Mouse (Mus musculus): Measurements from ENCODE around the gene Pecr.

Pecr gene

DNA sequence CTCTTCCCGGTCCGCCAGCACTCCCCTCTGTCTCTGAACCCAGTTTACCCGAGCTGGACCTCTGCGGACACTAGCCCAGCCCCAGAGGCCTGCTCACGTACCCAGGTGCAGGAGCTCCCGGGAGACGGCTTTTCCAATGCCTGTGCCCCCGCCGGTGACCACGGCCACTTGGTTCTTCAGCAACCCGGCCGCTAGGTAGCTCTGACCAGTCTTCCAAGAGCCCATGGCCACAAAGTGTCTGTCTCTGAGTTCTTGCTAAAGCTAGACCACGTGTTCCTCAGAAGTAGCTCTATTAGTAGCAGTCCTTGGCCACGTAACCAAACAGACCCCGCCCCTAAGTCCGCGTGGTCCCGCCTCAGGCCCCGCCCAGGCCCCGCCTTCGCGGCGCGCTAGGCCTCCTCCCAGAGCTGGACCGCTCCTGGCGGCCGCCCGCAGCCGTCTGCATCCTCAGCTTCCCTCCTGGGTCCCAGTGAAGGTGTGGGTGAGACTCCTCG, at the start of gene Pecr, which contains the start of gene Tmem169:
Gene Pecr, minus strand, starts transcription at position 323 of the 494 bp plus-strand sequence.
Gene Tmem169, plus strand, starts transcription at position 378 of the 494 bp plus-strand sequence.
- peak; percentile 96 for DNase-seq

DNA sequence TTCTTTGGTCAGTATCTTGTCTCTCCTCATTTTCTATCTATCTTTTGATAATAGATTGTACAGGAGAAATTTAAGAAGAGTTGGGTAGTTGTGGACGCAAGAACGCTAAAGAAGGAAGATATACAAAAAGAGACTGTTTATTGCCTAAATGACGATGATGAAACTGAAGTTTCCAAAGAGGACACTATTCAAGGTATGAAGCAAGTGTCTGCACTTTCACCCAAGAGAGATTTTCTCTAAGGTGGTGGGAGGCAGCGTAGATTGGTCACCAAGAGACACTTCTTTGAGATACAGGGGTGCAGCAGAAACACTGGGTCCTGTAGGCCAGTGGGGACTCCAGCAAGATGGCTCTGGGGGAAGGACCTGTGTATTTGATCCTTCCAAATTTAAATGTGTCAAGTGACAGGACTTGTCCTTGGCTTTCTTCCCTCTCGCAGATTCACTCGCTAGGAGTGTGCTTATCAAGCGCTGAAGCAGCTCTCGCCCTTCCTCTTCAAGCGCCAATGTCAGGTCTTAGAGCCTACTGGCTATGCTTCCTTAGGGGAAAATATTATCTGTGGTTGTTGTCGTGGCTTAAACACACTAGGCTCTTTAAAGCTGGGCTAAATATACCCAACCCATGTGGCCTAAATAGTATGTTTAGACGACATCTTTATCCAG, 42.2 kb upstream of the Pecr start:
- DNase-seq = no peak

DNA sequence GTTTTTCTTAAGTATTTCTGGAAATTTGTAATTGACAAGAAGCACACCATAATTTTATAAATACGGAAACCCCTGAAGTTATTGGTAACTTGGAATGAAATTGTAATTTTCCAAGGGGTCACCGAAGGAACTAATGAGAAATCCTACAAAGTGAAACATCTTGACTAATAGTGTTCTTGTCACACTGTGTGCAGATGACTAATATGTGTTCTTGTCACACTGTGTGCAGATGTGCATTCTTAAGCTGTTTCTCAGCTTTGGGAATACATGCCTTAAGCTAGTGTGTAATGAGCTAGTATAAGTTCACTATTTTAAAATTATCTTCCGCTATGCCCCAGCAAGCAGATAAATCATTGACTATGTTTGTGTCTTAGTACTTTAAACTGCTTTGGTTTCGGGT, 39.1 kb upstream of the Pecr start:
- no peak for DNase-seq

DNA sequence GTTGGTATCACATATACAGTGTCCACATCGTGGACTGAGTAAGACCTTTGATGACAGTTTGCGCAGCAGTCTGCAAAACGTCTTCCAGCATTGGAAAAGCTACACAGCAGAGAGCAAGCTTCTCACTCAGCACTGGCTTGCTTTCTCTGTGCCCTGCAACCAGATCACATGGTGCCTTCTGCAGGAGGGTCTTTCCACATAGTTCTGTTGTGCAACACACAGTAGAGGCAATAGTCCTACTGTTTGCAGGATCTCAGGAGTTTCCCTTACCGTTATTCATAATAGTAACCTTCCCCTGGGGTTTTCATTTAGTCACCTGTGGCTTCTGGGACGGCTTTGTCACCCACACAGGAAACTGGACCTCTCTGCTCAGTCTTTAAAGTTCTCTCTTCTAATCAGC, 36.6 kb upstream of the Pecr start:
- no peak for DNase-seq

DNA sequence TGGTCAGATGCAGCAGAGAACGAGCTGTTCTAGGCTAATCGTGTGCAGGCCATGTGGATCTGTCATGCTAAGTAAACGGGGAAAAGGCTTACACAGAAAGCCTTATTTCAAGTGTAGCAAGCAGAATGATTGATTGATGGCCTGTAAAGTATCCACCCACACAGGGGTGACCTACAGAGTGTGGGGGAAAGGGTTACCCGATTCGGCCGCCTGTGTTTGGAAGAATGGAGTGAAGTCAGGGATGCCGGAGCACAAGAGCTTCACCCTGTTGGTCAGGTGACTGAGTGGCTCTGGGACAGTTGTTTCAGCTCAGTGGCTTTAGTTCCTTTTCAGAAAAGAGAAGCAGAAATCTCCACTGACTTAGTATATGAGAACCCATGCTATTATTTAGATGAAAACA, 32.8 kb upstream of the Pecr start:
- no peak for DNase-seq

DNA sequence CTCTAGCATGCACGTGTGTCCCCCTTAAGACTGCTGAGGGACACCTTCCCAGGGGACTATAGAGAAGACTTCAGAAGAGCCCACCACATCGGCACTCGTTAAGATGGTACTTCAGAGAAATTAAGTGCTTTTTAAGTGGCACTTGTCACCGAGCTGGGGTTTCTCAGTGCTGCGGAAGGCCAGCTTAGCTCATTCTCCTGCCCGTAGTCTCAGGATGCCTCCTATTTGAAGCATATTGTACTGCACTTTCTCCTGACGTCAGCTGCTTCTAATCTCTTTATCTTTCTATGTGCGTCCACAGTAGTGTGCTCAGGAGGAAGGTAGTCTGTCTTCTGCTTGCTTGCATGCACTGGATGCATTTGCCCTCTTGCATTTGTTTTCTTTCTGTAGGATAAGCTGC, 32.3 kb upstream of the Pecr start:
- DNase-seq = no peak

DNA sequence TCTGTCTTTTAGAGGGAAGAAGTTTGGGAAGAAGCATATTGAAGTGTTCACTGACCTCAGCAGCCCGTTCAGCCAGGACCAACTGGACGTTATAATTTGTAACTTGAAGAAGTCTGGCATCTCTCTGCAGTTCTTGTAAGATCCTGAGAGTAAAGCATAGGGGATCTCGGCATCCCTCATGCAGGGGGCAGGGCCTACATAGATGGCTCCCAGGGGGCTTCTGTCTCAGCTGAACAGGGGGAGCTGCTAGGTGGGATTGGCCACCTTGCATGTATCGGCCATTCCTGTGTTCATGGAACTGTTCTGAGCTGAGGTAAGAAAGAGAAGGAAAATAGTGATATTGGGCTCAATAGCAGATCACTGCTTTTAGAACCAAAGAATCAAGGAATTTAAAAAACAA, 31.3 kb upstream of the Pecr start:
- no peak for DNase-seq

DNA sequence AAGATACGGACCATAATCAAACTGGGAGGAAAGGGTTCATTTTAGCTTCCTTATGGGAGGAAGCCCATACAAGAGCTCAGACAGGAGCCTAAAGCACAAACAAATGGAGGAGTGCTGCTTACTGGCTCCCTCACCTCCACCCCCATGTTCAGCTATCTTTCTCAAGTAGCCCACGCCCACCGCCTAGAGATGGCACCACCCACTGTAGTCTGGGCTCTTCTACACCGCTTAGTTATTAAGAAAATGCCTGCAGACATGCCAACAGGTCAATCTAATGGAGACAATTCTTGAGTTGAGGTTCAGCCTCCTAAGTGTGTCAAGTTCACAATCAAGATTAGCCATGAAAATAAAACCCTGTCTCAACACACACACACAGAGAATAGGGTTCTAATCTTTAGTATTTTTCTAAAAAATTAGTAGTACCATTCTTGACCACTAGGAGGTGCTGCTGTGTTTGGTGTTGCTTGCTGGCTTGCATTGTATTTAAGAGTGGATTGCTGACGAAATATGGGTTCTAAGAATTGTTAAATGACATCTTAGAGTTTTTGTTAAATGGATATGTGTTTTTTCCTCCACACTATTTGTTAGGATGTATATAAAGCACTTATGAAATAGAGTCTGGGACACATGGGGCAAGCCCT, 29.4 kb upstream of the Pecr start:
- peak; percentile 78 for DNase-seq

DNA sequence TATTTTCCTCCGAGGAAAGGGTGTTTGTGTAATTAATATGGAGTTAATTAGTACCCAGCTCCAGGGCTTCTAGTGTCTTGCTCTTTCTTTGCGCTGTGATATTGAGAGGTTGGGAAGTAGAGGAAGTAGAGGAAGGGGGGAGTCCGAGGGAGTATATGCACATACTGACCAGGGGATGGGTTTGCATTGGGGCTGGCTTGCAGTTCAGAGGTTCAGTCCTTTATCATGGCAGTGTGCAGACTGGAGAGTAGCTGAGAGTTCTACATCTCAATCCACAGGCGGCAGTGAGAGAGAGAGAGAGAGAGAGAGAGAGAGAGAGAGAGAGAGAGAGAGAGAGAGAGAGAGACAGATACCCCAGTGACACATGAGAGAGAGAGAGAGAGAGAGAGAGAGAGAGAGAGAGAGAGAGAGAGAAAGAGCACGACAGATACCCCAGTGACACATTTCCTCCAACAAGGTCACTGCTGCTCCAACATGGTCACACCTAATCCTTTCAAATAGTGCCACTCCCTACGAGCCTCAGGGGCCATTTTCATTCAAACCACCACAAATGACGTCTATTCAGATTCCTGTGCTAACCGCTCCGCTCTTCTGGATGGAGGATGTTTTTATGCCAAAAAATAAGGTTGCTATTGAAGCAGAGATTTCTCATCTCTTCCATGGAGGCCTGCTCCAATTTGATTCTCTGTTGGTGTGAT, 28.7 kb upstream of the Pecr start:
- DNase-seq = no peak

DNA sequence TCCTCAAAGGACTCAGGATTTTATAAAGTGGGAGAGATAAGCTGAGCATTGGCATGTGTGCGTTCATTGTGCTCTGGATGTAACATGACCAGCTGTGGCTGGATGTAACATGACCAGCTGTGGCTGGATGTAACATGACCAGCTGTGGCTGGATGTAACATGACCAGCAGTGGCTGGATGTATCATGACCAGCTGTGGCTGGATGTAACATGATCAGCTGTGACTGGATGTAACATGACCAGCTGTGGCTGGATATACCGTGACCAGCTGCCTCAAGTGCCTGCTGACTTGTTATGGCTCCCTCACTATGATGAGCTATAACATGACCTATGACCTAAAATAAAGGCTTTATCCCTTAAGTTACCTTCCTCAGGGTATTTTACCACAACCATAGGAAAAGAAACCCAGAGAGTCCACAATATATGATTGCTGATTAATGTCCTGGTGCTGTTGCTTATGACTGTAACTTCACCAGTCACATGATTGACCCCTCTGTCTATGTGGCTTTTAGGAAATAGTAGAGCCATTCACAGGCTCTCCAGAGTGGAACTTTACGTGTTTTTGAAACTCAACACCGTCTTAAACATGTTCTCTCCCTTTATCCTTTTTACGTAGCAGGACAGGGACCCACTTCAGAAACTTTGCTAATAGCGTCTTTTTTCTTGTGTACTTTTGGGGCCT, 25.8 kb upstream of the Pecr start:
- DNase-seq = no peak

DNA sequence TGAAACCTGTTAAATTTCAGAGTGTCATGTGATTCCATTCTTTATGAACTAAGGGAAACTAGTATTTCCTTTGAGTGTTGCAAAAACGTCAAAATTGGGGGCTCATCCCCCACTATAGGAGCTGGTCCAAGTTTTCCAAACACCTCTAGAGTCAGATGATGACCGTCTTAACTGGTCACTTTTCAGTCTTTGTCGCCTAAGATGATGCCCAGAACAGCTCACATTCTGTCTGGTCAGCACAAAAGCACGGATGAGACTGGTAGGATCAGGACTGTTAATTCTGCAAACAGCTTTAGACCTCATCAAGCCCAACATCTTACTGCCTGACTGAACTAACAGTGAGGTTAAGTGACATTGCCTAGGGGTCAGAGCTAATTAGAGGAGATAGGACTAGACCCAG, 24.8 kb upstream of the Pecr start:
- DNase-seq = no peak

DNA sequence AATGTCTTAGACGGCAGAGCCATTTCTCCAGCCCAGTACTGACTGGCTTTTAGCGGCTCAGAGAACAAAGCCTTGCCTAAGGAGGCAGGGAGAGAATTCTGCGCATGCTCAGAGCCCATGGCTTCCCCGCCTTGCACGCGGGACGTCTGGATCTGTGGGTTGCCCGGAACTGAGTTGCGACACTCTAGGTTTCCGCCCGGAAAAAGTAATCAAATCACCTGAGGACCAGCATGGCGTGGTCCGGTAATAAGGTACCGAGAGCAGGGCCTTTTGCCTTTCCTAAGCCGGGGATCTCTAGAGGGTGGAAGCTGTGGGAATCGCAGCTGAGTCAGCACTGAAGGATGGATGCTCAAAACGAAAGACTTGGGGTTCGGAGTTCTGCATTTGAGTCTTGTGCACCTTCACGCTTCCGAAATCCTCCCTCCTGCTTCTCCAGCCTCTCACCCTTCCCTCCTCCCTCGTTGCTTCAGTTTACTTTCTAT, 23.2 kb upstream of the Pecr start, which contains the start of gene Xrcc5:
Gene Xrcc5, plus strand, starts transcription at position 105 of the 482 bp plus-strand sequence.
- DNase-seq = peak; percentile 96

DNA sequence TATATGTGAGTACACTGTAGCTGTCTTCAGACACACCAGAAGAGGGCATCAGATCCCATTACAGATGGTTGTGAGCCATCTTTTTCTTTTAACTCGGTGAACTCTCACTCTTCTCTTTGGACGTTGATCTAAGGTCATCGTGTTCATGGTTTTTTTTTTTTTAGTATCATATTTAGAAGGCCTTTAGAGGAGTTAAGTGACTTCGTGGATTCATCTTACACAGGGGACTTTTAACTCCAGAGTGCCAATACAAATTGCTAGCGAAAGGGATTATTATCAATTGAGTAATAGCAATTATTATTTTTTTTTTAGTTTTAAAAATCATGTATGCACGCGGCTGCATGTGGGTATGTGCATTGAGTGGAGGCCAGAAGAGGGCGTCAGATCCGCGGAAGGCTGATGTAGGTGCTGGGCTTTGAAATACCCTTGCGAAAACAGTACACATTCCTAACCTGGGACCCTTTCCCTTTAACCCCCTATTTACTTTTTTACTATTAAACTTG, 22.6 kb upstream of the Pecr start:
- DNase-seq = no peak

DNA sequence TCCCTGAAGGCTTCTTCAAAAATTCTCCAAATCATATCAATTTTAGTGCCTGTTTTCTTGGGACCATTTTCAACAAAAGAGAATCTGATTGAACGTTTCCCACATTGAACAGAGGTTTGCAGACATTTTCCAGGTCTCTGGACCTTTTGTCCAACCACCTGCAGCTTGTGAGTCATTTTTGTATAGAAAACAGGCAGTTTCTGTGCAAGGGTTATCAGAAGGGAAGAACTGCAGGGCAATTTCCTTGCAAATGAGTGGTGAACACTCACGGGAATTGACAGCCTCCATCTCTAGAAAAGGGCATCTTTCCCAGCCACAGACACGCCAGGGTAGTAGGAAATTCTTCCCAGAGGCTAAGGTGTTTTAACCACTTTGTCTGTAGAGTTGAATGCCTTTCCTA, 22.1 kb upstream of the Pecr start:
- no peak for DNase-seq

DNA sequence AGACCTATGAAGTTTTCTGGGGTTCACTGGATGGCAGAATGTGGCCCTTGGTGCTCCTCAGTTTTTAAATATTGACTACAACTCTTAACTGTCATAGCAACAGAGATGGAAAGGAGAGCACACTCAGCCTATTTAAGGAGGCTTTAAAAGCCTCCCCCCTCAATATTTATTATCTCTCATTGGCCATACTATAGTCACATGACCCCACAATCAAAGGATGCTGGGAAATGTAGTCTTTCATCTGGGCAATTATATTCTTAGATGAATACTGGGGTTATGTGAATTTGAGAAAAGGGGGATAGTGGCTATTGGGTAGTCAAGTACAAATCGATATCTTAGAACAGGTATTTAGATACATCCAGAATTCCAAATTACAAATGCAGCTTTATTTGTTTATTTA, 17.7 kb upstream of the Pecr start:
- no peak for DNase-seq

DNA sequence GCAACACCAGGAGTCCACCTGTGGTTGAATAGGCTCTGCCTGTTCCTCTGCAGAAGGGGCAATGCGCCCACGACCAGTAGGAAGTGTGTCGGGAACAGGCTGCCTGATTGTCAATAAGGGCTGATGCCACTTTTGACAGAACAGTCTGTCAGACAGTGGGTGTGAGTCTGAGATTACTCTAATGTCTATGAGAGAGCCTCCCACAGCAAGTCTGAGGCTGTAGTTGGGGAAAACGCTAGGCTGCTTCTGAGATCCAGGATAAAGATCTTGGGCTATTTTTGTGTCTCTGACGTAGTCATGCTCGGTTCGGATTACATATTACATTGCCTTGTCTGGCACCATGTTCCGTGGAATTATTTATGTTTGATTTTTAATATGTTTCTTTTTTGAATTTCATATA, 11.6 kb upstream of the Pecr start:
- no peak for DNase-seq

DNA sequence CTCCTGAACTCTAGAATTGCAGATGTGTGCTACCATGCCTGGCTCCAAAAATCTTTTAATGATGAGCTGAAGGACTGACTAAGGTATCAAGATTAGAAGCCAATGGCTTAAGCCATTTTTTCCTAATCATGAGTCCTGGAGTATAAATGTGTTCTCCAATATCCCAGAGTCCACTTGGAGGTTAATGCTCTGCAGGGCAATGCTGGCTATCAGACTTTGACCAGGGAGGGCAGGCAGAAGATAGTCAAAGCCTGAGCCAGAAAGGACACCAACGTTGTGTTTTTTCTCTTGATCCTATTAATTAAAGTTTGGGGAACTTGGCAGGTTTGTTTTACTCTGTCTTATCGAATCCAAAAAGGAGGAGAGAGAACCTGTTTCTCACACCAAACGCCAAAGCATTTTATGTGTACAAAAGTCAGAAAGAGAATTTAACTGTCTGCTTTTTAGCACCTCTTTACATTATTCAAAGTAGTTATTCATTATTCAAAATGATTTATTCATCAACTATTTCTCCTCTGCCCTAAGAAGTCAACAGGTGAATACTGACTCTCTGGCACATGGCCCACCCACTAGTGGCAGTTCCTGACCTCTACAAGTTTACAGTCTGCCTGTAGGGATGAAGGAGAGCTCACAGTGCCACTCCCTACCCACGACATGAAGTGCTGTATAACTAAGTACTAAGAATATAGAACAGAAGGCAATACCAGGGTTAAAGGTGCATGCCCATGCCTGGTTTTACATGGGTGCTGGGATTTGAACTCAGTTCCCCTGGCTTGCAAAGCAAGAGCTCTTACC, 10.0 kb upstream of the Pecr start:
- DNase-seq = no peak

DNA sequence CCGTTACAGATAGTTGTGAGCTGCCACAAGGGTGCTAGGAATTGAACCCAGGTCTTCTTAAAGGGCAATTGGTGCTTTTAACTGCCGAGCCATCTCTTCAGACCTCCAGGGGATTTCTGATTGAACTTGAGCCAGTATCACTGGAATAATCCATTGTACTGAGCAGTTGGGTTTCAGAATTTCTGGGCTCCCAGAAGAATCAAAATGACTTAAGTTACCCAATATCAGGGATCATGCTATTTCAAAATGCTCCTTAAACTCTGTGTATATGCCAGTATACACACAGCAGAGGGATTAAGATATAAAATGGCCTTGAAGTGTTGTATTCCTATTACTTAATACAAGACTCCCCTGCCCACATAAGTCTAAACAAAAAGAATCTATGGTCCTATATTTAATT, 7.8 kb upstream of the Pecr start:
- no peak for DNase-seq

DNA sequence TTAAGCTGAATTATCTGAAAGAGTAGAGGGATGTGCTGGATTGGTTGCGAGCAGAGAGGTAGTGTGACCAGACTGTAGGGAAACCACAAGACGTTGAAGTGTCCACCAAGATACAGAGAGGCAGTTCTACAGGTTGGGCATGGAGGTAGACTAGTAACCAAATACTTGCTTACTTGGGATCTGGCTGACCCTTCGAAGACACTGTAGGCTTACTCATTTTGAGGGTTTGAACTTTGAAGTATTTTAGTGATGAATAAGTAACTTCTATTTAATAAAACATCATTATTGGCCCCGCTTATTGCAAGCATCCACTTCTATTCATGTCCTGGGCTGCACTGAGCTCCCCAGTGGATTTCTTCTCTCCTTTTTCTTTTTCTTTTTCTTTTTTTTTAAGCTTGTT, 7.3 kb upstream of the Pecr start:
- DNase-seq = no peak

DNA sequence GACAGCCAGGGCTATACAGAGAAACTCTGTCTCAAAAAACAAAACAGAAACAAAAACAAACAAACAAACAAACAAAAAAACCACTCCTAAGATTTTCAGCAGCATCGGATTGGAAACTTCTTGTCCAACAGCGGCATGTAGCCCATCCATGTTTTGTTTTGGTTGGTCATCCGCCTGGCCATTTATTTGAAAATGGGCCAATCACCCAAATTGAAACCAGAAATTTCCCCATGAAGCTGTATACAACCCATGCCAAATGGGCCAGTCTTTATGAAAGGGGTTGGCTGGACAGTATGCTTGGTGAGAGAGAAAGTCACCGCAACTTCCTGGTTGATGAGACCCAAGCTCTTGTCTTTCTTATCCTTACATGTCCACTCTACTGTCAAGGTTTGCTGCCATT, 6.8 kb upstream of the Pecr start:
- DNase-seq = no peak

DNA sequence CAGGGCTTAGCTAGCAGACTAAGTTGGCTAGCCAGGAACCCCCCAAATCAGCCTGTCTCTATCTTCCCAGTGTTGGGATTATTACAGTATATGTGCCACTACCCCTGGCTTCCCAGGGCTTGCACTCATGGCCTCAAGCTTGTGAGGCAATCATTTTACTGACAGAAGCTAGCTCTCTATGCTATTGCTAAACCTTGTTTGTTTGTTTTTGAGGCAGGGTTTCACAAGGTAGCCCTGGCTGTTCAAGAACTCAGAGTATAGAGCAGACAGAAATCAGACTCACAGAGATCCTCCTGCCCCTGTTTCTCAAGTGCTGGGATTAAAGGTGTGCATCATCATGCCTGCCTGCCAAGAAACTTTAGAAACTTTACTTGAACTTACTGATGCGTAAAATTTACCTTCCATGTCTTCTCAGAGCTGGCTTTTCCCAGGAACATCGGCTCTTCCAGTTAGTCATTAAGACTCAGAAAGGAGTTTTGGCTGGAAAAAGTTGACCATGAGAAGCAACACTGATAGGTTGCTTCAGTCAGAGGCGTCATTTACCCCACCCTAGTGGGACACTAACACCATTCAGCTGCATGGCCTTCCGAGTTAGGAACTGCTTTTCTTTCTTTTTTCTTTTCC, 4.5 kb upstream of the Pecr start:
- no peak for DNase-seq

DNA sequence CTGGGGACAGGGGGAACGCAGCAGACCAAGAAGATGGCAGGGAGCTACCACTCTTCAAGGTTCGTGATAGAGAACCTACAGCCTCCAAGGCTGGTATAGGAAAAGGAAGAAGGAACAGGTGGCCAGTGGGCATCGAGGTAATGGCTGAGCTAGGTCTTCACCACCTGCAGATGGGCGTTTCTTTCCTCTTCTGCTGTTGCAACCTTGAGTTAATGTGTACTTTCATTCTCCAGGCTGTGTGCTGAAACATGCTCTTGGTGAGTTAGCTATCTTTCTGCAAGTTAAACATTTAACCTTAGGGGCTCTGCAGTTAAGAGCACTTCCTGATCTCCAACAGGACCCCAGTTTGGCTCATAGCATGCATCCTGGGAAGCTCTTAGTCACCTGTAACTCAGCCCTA, 3.8 kb upstream of the Pecr start:
- no peak for DNase-seq

Data from cerebellum, adult 9-10 months (tissue).